Mouse (Mus musculus) heart, embryonic 11.5 days (tissue): ENCODE data around the gene Zfp423. TPM values are rescaled to one million over a fixed set of nuclear protein-coding genes. Genes with fewer than 3 reads are reported as not detected.

ENCODE experiments used
- ATAC-seq: fragments of 200-750 bp; cut with Nextera tagmentation; replicated peaks from 2 replicates; pipeline ENCODE4 v1.8.0; 2017; ENCODE audit warnings: moderate library complexity; ENCODE audit not compliant: insufficient number of reproducible peaks, low FRiP score, low TSS enrichment
- H3K27ac ChIP-seq: fragments of 300-500 bp; sonication (generic); 2 replicates; pipeline ENCODE4 v1.5.1; 2014; ENCODE audit warnings: mild to moderate bottlenecking, low read depth, low read length
- H3K27me3 ChIP-seq: fragments of 300-500 bp; sonication (generic); 2 replicates; pipeline ENCODE4 v1.6.1; 2014; ENCODE audit warnings: mild to moderate bottlenecking, low read length, mixed read lengths; ENCODE audit not compliant: control insufficient read depth, insufficient read depth
- H3K36me3 ChIP-seq: fragments of 300-500 bp; sonication (generic); 2 replicates; pipeline ENCODE4 v1.6.1; 2014; ENCODE audit warnings: mild to moderate bottlenecking, low read length, moderate library complexity, mixed read lengths; ENCODE audit not compliant: control insufficient read depth, insufficient read depth
- H3K4me1 ChIP-seq: fragments of 300-500 bp; sonication (generic); 2 replicates; pipeline ENCODE4 v1.6.1; 2014; ENCODE audit warnings: low read length; ENCODE audit not compliant: control insufficient read depth, insufficient read depth
- H3K4me2 ChIP-seq: fragments of 300-500 bp; sonication (generic); 2 replicates; pipeline ENCODE4 v1.6.1; 2014; ENCODE audit warnings: mild to moderate bottlenecking, moderate library complexity
- H3K4me3 ChIP-seq: fragments of 300-500 bp; sonication (generic); 2 replicates; pipeline ENCODE4 v1.5.1; 2014; ENCODE audit warnings: low read depth, low read length
- H3K9ac ChIP-seq: fragments of 300-500 bp; sonication (generic); 2 replicates; pipeline ENCODE4 v1.6.1; 2014; ENCODE audit warnings: mild to moderate bottlenecking, low read depth, low read length, moderate library complexity
- H3K9me3 ChIP-seq: fragments of 300-500 bp; sonication (generic); replicated peaks from 2 replicates; pipeline ENCODE4 v1.6.1; 2016; ENCODE audit warnings: low read length; ENCODE audit not compliant: control insufficient read depth
- WGBS: fragments of 180-500 bp; shearing (Covaris S2); extraction: QIAGEN DNeasy Blood & Tissue Kit; methylation state at CpG from one replicate; pipeline ENCODE4 v1.1.7; 2014; ENCODE audit not compliant: insufficient replicate concordance; 5-methylcytosine and 5-hydroxymethylcytosine counted together
- polyA plus RNA-seq: library from polyadenylated mRNA; unstranded; fragments of >200 nt; fragmentation: Nextera tagmentation; extraction: Ambion mirVana; gene quantifications from 2 replicates; pipeline ENCODE4 v1.2.1, GENCODE M21; 2014

Gene Zfp423
- polyA plus RNA-seq, 1 experiment from 2014 or later, result 8.2 TPM

DNA sequence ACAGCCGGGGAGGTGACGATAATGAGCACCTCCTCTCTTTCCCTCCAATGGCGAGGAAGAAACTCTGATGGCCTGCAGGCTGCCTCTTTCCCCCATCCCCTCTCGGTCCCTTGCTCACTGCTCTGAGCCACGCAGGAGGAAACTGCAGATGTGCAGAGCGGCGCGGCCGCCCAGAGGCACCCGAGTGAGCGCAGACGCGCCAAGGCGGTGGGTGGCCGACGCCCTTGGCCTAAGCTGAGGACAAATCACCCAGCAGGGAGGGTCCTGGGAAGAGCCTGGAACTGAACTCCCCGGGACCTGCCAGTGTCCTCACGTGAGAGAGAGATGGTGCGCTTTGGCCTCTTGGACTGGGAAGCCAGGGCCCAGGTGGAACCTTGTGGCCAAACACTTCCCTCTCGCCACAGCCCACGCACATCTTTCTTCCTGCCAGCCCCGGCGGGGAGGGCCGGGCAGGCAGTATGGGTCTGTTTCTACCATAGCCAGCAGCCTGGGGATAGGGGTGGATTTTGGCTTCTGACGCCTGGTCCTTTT lies 296.5 kb downstream of the Zfp423 start:
- peaks cover 49% of the 10 kb centered on the region for H3K27me3 ChIP-seq

DNA sequence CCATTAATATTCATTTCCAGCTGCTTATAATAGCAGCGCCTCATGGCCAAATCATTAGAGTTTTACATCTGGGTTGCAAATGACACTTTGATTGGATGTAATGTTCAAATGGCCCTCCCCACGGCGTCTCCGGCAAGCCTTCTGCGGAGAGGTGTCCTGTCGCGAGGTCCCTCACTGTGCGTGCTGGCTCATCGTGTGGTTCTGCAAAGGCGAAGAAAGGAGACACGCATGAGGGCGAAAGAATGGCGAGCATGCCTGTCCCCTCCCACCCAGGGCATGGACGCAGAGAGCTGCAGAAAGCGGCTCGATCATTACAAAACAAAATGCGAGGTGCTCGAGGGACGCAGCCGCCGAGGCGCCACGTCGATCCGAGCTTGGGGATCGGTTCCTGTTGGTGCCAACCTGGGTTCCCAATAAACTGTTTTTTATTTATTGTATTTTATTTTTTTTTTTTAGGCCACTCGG lies 297.1 kb downstream of the Zfp423 start:
- H3K36me3 ChIP-seq, result no peaks in the 10 kb centered on the region
- ATAC-seq, result no peak
- H3K4me2 ChIP-seq, result peak overlapping the region; percentile 75
- no peak overlapping the region for H3K27ac ChIP-seq
- peak overlapping the region; percentile 54; the same call in 1 of the 2 replicates for H3K9ac ChIP-seq
- peaks cover 49% of the 10 kb centered on the region for H3K27me3 ChIP-seq
- WGBS, result 7% methylated on average over 27 of the region's 27 CpGs
- no peaks in the 10 kb centered on the region for H3K9me3 ChIP-seq
- H3K4me1 ChIP-seq, result peaks cover 21% of the 10 kb centered on the region
- peak overlapping the region; percentile 37 for H3K4me3 ChIP-seq

More for the DNA sequence above, 296.5 kb downstream of the Zfp423 start:
- Histone ChIP-seq H3K36me3 (no peaks in the 10 kb centered on the region), H3K27ac (no peak overlapping the region), H3K4me3 (peak overlapping the region; percentile 37), H3K4me1 (peaks cover 21% of the 10 kb centered on the region), H3K4me2 (peak overlapping the region; percentile 75), H3K9ac (peak overlapping the region; percentile 54), H3K9me3 (no peaks in the 10 kb centered on the region)
- ATAC-seq, result 0 out of 2 replicates have a peak, but pooled peaks have one; percentile 23
- 3% methylated on average over 25 of the region's 25 CpGs for WGBS

DNA sequence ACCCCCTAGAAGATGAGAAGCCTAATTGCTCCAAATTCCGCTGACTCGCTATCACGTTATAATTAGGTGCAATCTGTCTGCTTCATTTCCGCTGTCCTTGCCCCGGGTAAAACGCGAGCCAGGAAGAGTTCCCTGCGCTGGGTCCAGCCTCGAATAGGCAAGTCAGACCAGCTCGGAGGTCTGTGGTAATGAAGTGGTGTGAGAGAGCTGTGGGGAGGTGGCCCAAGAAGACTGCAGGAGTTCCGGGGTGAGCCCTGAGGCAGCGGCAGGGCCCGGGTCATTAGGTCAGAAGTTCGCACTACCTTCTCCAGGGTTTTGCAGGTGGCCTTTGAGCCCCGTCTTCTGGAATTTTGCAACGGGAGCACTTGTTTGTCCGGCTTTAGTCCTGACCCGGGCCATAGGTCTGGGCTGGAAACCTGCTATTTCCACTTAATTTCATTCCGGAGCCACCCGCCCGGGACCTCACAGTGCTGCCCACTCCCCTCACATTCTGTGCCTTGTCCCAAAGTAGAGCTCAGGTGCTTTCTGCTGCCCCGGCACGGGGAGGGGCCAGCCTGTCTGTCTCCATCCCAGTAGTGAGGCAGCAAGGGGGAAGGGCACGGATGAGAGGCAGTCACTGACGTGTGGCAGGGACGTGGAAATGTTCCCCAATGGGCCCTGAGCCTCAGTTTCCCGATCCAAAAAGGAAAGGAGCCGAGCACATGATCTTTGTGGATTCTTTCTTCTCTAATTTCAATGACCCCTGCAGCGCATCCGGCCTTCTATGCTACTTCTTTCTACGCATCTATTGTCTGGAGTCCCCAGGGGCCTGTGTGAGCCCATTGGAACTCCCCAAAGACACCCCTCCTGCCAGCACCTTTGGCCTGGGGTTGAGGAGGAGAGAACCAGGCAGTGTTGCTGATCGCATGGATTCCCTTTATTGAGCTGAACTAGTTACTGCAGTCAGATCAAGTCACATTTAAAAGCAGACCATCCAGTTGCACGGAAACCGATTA lies 298.2 kb downstream of the Zfp423 start:
- 11% methylated on average over 34 of the region's 34 CpGs for WGBS

DNA sequence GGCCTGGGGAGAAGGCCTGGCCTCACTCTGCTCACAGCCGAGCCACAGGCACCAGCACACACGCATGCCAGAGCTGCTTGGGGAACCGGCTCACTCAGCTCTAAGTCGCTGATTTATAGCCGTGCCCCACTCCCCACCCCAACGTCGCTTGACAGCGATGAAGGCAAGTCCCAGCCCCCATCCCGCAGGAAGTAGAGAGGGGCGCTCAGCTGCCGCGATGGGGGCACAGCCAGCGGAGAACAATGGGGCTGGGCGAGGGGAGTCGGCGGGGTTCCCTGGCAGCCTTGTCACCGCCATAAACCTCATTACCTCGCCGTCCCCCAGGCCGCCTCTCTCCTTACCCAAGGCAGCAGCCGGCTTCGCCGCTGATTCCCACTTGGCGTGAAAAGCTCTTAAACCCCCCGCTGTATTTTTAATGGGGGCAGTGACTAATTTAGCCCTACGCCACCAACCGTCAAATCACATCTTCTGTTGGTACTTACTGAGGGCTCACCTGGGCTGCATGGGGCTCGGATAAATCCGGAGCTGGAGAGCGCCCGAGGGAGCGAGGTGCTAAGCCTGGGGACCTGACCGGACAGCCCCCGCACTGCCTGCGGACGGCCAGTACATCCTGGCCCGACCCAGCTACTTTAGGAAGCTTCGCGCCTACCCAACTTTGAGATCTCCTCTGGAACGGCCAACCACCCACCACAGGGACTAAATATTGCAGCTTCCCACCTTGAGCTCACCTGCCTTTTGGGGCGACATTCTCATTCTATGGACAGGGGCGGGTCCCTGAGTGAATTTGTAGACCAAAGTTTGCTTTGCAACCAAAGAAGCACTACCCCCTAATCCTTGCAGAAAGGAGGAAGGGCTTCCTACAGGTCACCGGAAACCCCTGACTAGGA lies 299.1 kb downstream of the Zfp423 start:
- Histone ChIP-seq H3K27me3 (peaks cover 49% of the 10 kb centered on the region), H3K4me1 (peaks cover 27% of the 10 kb centered on the region), H3K36me3 (no peaks in the 10 kb centered on the region), H3K4me3 (peak overlapping the region; percentile 32), H3K27ac (no peak overlapping the region), H3K9ac (no peak overlapping the region), H3K9me3 (no peaks in the 10 kb centered on the region), H3K4me2 (peak overlapping the region; percentile 54)
- ATAC-seq, result no peak
- 2% methylated on average over 43 of the region's 43 CpGs for WGBS

More for the DNA sequence above, 298.2 kb downstream of the Zfp423 start:
- H3K9me3 ChIP-seq, result no peaks in the 10 kb centered on the region
- peak overlapping the region; percentile 32 for H3K4me3 ChIP-seq
- peaks cover 49% of the 10 kb centered on the region for H3K27me3 ChIP-seq
- H3K9ac ChIP-seq, result no peak overlapping the region
- H3K4me2 ChIP-seq, result peak overlapping the region; percentile 54
- no peak for ATAC-seq
- no peaks in the 10 kb centered on the region for H3K36me3 ChIP-seq
- peaks cover 27% of the 10 kb centered on the region for H3K4me1 ChIP-seq
- H3K27ac ChIP-seq, result no peak overlapping the region

DNA sequence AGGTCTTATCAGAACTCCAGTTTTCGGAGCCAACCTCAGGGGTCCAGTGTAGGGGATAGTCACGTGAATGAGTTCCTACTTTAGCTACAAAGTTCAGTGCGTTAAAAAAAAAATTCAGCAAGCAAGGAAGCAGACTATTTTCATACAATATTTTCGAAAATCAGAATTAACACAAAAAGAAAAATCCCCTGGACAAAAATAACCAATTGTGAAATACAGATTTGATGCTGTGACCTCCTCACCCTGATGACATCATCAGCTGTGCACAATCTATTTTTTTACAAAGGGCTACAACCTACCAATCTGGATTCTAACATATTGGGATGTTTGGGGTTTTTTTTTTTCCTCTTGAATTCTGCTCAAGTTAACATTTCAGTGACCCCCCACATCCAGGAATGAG lies 301.9 kb downstream of the Zfp423 start:
- no peak overlapping the region for H3K4me3 ChIP-seq
- H3K27ac ChIP-seq, result no peak overlapping the region
- ATAC-seq, result no peak
- H3K9ac ChIP-seq, result no peak overlapping the region
- no peaks in the 10 kb centered on the region for H3K9me3 ChIP-seq
- H3K4me2 ChIP-seq, result peak overlapping the region; percentile 91
- WGBS, result 41% methylated on average over 4 of the region's 4 CpGs
- H3K4me1 ChIP-seq, result peaks cover 22% of the 10 kb centered on the region
- no peaks in the 10 kb centered on the region for H3K36me3 ChIP-seq
- peaks cover 35% of the 10 kb centered on the region for H3K27me3 ChIP-seq

DNA sequence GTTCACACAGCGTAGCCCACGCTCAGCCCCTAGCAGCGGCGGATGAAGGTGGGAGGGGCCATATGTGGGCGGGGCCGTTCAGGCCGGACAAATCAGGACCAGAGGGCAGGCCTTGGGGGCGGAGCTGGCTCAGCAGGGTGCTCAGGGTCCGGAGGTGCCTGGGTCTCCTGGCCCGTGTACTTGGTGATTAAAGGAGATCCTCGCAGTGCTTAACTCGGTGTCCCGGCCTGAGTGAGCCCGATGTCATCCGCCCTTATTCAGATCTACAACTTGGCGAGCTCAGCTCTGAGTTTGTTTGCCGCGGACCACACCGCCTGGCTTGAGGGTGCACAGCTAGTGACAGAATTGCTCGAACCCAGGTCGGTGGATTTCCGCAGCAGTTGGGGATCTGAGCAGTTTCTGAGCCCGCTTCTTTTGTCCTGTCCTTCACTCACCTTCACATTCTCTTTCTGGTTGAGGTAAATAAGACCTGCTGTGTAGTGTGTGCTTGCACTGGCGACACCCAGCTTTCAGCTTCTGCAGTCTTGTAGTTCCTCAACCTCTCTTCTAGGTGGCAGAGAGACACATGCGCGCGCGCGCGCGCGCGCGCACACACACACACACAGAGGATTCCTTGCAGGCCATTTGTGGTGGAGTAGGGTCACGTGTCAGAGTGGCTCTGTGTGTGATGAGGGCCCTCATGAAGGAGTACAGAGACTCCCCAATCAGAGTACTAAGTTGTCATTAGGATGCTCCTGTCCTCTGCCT lies 302.7 kb downstream of the Zfp423 start:
- peak; percentile 87 for ATAC-seq
- Histone ChIP-seq H3K4me1 (peaks cover 22% of the 10 kb centered on the region), H3K4me3 (peak overlapping the region; percentile 51), H3K9me3 (no peaks in the 10 kb centered on the region), H3K27me3 (peaks cover 29% of the 10 kb centered on the region), H3K36me3 (no peaks in the 10 kb centered on the region), H3K4me2 (peak overlapping the region; percentile 91), H3K27ac (no peak overlapping the region), H3K9ac (0 out of 2 replicates have a peak overlapping the region, but pooled peaks have one; percentile 16)
- WGBS, result 6% methylated on average over 35 of the region's 35 CpGs

DNA sequence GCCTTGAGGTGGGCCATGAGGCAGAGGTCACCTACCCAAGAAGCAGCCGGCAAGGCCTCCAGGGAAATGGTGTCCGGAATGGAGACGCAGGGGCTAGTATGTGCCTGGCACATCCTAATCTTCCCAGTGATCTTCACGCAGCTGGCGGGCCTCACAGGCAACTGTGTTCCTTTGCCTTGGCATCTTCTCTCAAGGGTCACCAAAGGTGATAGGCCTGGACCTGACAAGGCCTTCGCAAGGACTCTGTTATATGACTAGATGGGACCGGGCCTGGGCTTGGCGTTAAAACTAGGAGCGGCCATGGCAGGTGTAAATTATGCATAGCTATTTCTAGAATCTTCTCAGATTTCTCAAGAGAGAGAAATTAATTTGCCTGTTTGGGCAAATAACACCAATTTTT lies 303.4 kb downstream of the Zfp423 start:
- Histone ChIP-seq H3K4me3 (no peak overlapping the region), H3K36me3 (no peaks in the 10 kb centered on the region), H3K9me3 (no peaks in the 10 kb centered on the region), H3K4me2 (peak overlapping the region; percentile 91; the same call in 1 of the 2 replicates), H3K27ac (no peak overlapping the region), H3K4me1 (peaks cover 18% of the 10 kb centered on the region), H3K27me3 (peaks cover 22% of the 10 kb centered on the region), H3K9ac (no peak overlapping the region)
- ATAC-seq, result no peak
- 77% methylated on average over 9 of the region's 9 CpGs for WGBS
